Mouse (Mus musculus) neural tube, embryonic 14.5 days (tissue): Measurements from ENCODE around the gene Epx. TPM values are rescaled to one million over a fixed set of nuclear protein-coding genes. Genes with fewer than 3 reads are reported as not detected.

Experiments
- ATAC-seq: fragments of 200-750 bp; cut with Nextera tagmentation; 2 replicates; pipeline ENCODE4 v1.8.0; 2017; ENCODE audit warnings: low read depth, mild to moderate bottlenecking, moderate TSS enrichment, moderate library complexity
- H3K27ac ChIP-seq: fragments of 300-500 bp; sonication (generic); 2 replicates; pipeline ENCODE4 v1.5.1; 2014; ENCODE audit warnings: low read depth, mild to moderate bottlenecking, control low read depth, low read length, moderate library complexity, mixed read lengths
- H3K27me3 ChIP-seq: fragments of 300-500 bp; sonication (generic); 2 replicates; pipeline ENCODE4 v1.6.1; 2014; ENCODE audit warnings: low read length; ENCODE audit not compliant: control insufficient read depth, insufficient read depth
- H3K36me3 ChIP-seq: fragments of 300-500 bp; sonication (generic); 2 replicates; pipeline ENCODE4 v1.6.1; 2014; ENCODE audit warnings: low read length, mixed read lengths; ENCODE audit not compliant: control insufficient read depth, insufficient read depth
- H3K4me1 ChIP-seq: fragments of 300-500 bp; sonication (generic); 2 replicates; pipeline ENCODE4 v1.6.1; 2014; ENCODE audit warnings: low read length; ENCODE audit not compliant: control insufficient read depth, insufficient read depth
- H3K4me2 ChIP-seq: fragments of 300-500 bp; sonication (generic); 2 replicates; pipeline ENCODE4 v1.6.1; 2014; ENCODE audit warnings: mild to moderate bottlenecking, low read depth, low read length, control low read depth
- H3K4me3 ChIP-seq: fragments of 300-500 bp; sonication (generic); 2 replicates; pipeline ENCODE4 v1.5.1; 2014; ENCODE audit warnings: low read depth, low read length, control low read depth, mixed read lengths
- H3K9ac ChIP-seq: fragments of 300-500 bp; sonication (generic); replicated peaks from 2 replicates; pipeline ENCODE4 v1.6.1; 2014; ENCODE audit warnings: low read depth, mild to moderate bottlenecking, control low read depth, low read length, mixed read lengths
- H3K9me3 ChIP-seq: fragments of 300-500 bp; sonication (generic); 2 replicates; pipeline ENCODE4 v1.6.1; 2016; ENCODE audit warnings: low read length; ENCODE audit not compliant: control insufficient read depth
- WGBS: fragments of 180-500 bp; shearing (Covaris S2); extraction: QIAGEN DNeasy Blood & Tissue Kit; methylation state at CpG from one replicate; pipeline ENCODE4 v1.1.7; 2014; 5-methylcytosine and 5-hydroxymethylcytosine counted together
- polyA plus RNA-seq: library from polyadenylated mRNA; unstranded; fragments of >200 nt; fragmentation: Nextera tagmentation; extraction: Ambion mirVana; gene quantifications from 2 replicates; pipeline ENCODE4 v1.2.1, GENCODE M21; 2014

Gene Epx
- polyA plus RNA-seq: 0.28 and 0.46 TPM in 2 replicates

DNA sequence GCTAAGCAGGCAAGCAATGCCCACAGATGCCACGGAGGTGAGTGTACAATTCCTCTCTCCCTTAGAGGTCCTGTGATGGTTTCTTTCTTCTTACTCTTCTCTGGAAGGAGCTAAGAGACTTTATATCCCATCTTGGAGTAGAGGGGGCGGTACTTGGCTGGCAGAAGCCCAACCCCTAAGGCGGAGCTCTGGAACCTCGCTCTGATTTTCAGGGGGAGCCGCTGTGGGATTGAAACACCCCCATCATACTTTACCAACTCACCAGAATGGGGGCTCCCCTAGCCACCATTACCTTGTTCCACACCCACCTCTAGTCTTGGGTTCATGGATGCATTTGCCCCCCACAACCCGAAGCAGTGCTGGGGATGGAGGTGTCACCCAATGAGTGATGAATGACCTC, at the start of gene Epx:
Gene Epx, minus strand, starts transcription at position 101 of the 400 bp plus-strand sequence.
- no peaks in the 10 kb centered on the region for H3K4me1 ChIP-seq
- H3K4me2 ChIP-seq: no peak within 1 kb of the TSS
- no peaks in the 10 kb centered on the region for H3K9me3 ChIP-seq
- no peaks in the 10 kb centered on the region for H3K36me3 ChIP-seq
- H3K27ac ChIP-seq: no peak within 1 kb of the TSS
- H3K4me3 ChIP-seq: no peak within 1 kb of the TSS
- ATAC-seq: no peak
- H3K27me3 ChIP-seq: no peaks in the 10 kb centered on the region
- H3K9ac ChIP-seq: no peak within 1 kb of the TSS
- 87% methylated on average over 6 of the region's 6 CpGs for WGBS

DNA sequence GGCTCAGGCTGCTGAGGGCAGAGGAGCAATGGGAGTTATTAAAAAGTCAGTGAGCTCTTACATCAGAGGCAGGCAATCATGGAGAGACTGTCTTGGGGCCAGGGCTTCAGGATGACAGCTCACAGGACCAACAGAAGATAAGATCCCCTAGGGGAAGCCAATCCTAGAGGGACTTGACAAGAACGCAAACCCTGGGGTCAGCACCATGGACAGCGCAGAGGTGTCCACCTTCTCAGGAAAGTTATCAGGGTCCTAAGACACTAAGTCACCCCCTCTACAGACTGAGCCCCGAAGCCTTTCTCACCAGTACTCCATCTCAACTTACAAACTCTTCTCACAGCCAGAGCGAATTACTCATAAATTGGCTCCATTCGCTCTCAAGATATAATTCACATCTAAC, 45.6 kb upstream of the Epx start, which contains the start of gene Olfr464:
Gene Olfr464, minus strand, starts transcription at position 2 of the 400 bp plus-strand sequence.
- H3K4me1 ChIP-seq: no peaks in the 10 kb centered on the region
- H3K27me3 ChIP-seq: no peaks in the 10 kb centered on the region
- no peaks in the 10 kb centered on the region for H3K9me3 ChIP-seq
- no peak within 1 kb of the TSS for H3K4me2 ChIP-seq
- WGBS: 42% methylated on average over 5 of the region's 5 CpGs
- H3K9ac ChIP-seq: no peak within 1 kb of the TSS
- no peaks in the 10 kb centered on the region for H3K36me3 ChIP-seq
- no peak within 1 kb of the TSS for H3K4me3 ChIP-seq
- H3K27ac ChIP-seq: no peak within 1 kb of the TSS
- ATAC-seq: no peak

DNA sequence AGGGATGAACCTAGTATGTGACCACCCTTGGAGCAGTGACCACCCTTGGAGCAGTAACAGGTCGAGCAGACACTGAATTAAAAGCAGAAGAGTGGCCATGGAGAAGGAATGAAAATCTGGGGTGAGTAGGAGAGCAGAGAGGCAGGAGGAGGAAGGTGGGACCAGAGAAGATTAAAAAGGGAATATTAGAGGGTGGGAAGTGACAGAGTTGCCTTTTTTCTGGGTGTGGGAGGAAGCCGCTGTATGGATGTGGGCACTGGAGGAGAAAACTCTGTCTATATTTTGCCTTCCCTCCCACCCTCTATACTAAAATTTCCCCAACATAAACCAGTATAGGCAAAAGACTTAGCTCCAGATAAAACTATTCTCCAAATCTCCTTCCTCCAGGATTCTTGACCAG, 45.0 kb upstream of the Epx start:
- ATAC-seq: no peak
- H3K27me3 ChIP-seq: no peaks in the 10 kb centered on the region
- 72% methylated on average over 2 of the region's 2 CpGs for WGBS

DNA sequence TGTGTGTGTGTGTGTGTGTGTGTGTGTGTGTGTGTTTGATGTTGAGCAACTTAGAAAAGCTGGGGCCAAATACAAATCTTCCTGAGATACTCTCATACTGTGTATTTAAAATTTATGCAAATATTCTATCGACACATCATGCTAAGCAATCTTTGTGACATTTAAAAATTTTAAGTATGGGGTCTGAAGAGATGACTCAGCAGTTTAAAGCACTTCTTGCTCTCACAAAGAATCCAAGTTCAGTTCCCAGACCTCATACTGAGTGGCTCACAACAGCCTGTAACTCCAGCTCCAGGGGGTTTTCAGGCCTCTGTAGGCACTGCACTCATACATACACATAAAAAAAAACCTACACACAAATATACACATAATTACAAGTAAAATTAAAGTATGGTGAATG, 40.7 kb upstream of the Epx start:
- Histone ChIP-seq H3K4me1 (no peaks in the 10 kb centered on the region), H3K4me3 (no peak overlapping the region), H3K9ac (no peak overlapping the region), H3K36me3 (no peaks in the 10 kb centered on the region), H3K4me2 (no peak overlapping the region), H3K27ac (no peak overlapping the region), H3K27me3 (no peaks in the 10 kb centered on the region), H3K9me3 (no peaks in the 10 kb centered on the region)
- no peak for ATAC-seq
- WGBS: 93% methylated on average over 1 of the region's 1 CpGs

More for the DNA sequence above, 45.0 kb upstream of the Epx start:
- H3K4me3 ChIP-seq: no peak overlapping the region
- no peak overlapping the region for H3K9ac ChIP-seq
- no peak overlapping the region for H3K27ac ChIP-seq
- no peak overlapping the region for H3K4me2 ChIP-seq
- H3K36me3 ChIP-seq: no peaks in the 10 kb centered on the region
- H3K4me1 ChIP-seq: no peaks in the 10 kb centered on the region
- no peaks in the 10 kb centered on the region for H3K9me3 ChIP-seq

DNA sequence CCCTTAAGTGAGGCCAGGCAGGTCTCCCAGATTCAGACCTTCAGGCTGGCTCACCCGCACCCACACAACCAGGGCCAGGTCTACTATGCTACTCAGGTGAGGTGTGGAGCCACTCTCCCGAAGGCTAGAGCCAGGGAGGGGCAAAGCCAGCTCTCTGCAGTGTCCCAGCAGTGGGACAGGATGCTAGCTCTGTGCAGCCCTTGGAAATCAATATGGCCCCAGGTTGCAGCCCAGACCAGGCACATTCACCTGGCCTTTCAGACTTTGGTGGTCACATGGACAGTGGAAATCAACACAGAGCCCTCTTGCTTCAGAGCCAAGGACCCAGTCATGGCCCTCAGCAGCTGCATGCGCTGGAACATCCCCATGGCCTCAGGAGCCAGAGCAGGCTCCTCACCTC, 29.0 kb upstream of the Epx start:
- Histone ChIP-seq H3K4me1 (no peaks in the 10 kb centered on the region), H3K27me3 (no peaks in the 10 kb centered on the region), H3K4me3 (no peak overlapping the region), H3K4me2 (no peak overlapping the region), H3K9me3 (no peaks in the 10 kb centered on the region), H3K36me3 (no peaks in the 10 kb centered on the region), H3K27ac (no peak overlapping the region), H3K9ac (no peak overlapping the region)
- ATAC-seq: no peak
- 89% methylated on average over 3 of the region's 3 CpGs for WGBS

DNA sequence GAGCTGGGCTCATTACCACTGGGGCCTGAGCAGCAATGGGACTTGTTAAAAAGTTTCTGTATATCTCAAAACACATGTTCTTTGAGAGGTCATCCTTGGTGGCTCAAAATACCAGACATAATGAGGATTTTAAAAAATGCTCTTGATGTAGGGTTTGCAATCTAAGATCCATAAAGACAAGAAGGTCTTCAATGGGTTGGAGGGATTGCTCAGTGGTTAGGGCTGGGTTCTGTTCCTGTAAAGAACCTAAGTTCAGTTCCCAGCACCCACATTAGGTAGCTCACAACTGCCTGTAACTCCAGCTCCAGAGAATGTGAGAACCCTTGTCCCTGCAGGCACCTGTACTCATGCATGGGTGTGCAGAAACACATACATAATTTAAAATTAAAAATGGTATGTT, 22.0 kb upstream of the Epx start, which contains the start of gene Olfr463:
Gene Olfr463, minus strand, starts transcription at position 101 of the 400 bp plus-strand sequence.
- Histone ChIP-seq H3K9ac (no peak within 1 kb of the TSS), H3K36me3 (no peaks in the 10 kb centered on the region), H3K27ac (no peak within 1 kb of the TSS), H3K4me3 (no peak within 1 kb of the TSS), H3K27me3 (no peaks in the 10 kb centered on the region), H3K4me1 (no peaks in the 10 kb centered on the region), H3K4me2 (no peak within 1 kb of the TSS), H3K9me3 (no peaks in the 10 kb centered on the region)
- no peak for ATAC-seq

DNA sequence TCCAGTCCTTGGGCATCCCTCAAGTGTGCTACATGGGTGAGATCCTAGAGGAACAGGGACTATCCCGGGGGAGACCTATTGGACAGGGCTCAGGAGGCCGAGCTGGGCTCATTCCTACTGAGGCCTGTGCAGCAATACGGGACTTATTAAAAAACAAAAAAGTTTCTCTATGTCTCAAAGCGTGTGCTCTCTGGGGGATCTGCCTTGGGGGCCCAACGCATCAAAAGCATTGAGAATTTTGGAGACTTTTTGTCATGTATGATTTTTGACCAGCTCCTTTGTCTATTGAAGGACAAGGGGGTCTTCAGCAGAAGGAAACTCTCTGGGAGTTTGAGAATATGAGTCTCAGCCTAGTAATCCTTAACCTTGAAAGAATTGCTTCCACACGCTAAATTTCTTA, 16.8 kb upstream of the Epx start, which contains the start of gene Olfr462:
Gene Olfr462, minus strand, starts transcription at position 101 of the 400 bp plus-strand sequence.
- H3K4me1 ChIP-seq: no peaks in the 10 kb centered on the region
- no peaks in the 10 kb centered on the region for H3K9me3 ChIP-seq
- H3K4me3 ChIP-seq: no peak within 1 kb of the TSS
- no peak within 1 kb of the TSS for H3K27ac ChIP-seq
- WGBS: 92% methylated on average over 6 of the region's 6 CpGs
- H3K9ac ChIP-seq: no peak within 1 kb of the TSS
- no peaks in the 10 kb centered on the region for H3K27me3 ChIP-seq
- no peak within 1 kb of the TSS for H3K4me2 ChIP-seq
- ATAC-seq: no peak
- H3K36me3 ChIP-seq: no peaks in the 10 kb centered on the region

DNA sequence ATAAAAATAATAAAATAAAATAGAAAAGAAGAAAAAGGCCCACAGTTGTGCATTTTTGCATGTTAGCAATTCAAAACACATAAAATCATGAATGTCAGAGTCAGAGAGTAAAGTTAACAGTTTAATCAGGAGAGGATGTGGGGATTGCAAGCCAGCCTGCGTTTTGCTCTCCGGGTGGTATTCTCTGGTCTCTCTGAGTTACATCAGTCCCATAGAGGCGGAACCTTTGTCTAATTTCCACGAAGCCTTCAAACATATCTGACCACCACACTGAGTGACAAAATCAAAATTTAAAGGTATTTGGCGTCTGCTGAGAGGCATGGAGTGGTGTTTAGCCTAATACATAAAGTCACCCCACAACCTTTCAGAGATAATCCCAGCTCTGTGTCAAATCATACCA, 9.5 kb upstream of the Epx start:
- WGBS: 84% methylated on average over 5 of the region's 5 CpGs
- Histone ChIP-seq H3K9me3 (no peaks in the 10 kb centered on the region), H3K4me2 (no peak overlapping the region), H3K9ac (no peak overlapping the region), H3K36me3 (no peaks in the 10 kb centered on the region), H3K4me1 (no peaks in the 10 kb centered on the region), H3K4me3 (no peak overlapping the region), H3K27me3 (no peaks in the 10 kb centered on the region), H3K27ac (no peak overlapping the region)
- ATAC-seq: no peak

DNA sequence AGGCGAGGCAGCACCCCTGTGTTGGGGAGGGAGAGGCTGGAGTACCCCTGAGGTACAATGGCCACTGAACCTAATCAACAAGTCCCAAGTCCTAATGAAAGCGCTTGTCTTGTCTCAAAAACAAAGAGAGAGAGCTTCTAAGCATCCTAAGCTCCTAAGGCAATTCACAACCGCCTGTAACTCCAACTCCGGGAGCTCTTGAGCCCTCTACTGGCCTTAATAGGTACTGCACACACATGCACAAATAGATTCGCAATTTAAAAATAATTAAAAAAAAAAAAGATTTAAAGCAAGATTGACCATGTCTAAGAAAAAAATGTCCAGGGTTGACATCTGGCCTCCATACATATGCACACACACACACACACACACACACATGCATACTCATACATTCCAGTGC, 8.2 kb upstream of the Epx start:
- no peak overlapping the region for H3K4me2 ChIP-seq
- no peaks in the 10 kb centered on the region for H3K9me3 ChIP-seq
- H3K36me3 ChIP-seq: no peaks in the 10 kb centered on the region
- no peak overlapping the region for H3K4me3 ChIP-seq
- no peak for ATAC-seq
- no peaks in the 10 kb centered on the region for H3K27me3 ChIP-seq
- WGBS: 49% methylated on average over 5 of the region's 5 CpGs
- no peaks in the 10 kb centered on the region for H3K4me1 ChIP-seq
- no peak overlapping the region for H3K27ac ChIP-seq
- H3K9ac ChIP-seq: no peak overlapping the region
